Mouse (Mus musculus): ENCODE results near the gene Olfr1361.

The Olfr1361 gene

GRCm38 (mm10) chr13:21663286-21663685, at the start of gene Olfr1361:
Gene Olfr1361 (minus strand): TSS chr13:21663386.
- no peak for DNase-seq (ENCODE audit: low spot score in 2 of 2)

- no peak for DNase-seq (ENCODE audit: low spot score in 2 of 2)
These were observed 48.5 kb upstream of the Olfr1361 start for GRCm38 (mm10) chr13:21711698-21712097.

- peak in 1 of 2 experiments; percentile 82 for DNase-seq (ENCODE audit: low spot score in 2 of 2)
These were observed 47.8 kb upstream of the Olfr1361 start for GRCm38 (mm10) chr13:21710821-21711525.

- DNase-seq (ENCODE audit: low spot score in 2 of 2), result peak; percentile 76 to 89
These were observed 47.0 kb upstream of the Olfr1361 start for GRCm38 (mm10) chr13:21710031-21710711.

GRCm38 (mm10) chr13:21706669-21707068, 43.5 kb upstream of the Olfr1361 start:
- DNase-seq (ENCODE audit: low spot score in 2 of 2), result no peak

- DNase-seq (ENCODE audit: low spot score in 2 of 2), result no peak
These were observed 34.6 kb upstream of the Olfr1361 start, which contains the start of gene Olfr1359 for GRCm38 (mm10) chr13:21697811-21698210. Gene Olfr1359 (plus strand): TSS chr13:21698111.

GRCm38 (mm10) chr13:21677305-21677704, 14.1 kb upstream of the Olfr1361 start, which contains the start of gene Olfr1360:
Gene Olfr1360 (minus strand): TSS chr13:21677405.
- DNase-seq (ENCODE audit: low spot score in 2 of 2), result no peak

GRCm38 (mm10) chr13:21642418-21642817, 20.8 kb downstream of the Olfr1361 start, which contains the start of gene Olfr11:
Gene Olfr11 (minus strand): TSS chr13:21642518.
- DNase-seq (ENCODE audit: low spot score in 2 of 2), result no peak

- DNase-seq (ENCODE audit: low spot score in 2 of 2), result no peak
These were observed 49.3 kb downstream of the Olfr1361 start, which contains the start of gene Olfr1362 for GRCm38 (mm10) chr13:21613922-21614321. Gene Olfr1362 (minus strand): TSS chr13:21614022.
